Mouse (Mus musculus): ENCODE data around the gene Sema3e.

DNA sequence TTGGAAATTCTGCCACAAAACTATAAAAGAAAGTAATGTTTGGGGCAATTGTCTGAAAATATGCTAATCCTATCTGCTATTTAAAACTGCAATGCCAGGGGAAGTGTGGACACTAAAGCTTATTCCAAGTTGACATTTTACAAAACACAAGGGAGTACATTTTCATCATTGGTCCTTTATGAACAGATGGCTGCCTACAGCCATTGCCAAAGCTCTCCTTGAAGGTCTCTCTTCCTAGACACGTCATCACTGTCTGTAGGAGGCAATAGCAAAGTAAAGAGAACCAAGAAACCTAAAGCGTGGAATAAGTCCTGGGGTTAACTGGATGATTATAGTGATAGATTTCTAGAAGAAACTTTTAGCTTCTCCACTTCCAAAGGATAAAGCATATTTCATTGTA lies 242.3 kb downstream of the Sema3e start:
- TF ChIP-seq CTCF (IDR thresholded peaks at IDR 0.05; ENCODE audit: borderline replicate concordance, control insufficient read depth, extremely low read depth, insufficient read depth, low read length, poor library complexity) (no peak), POLR2A (IDR thresholded peaks at IDR 0.05; ENCODE audit: control insufficient read depth, extremely low read depth, insufficient read depth, low read length, poor library complexity) (no peak)
